Mouse (Mus musculus) kidney, postnatal 0 days (tissue): Measurements from ENCODE around the gene Kcnb1. TPM values are rescaled to one million over a fixed set of nuclear protein-coding genes. Genes with fewer than 3 reads are reported as not detected.

Experiments used
- ATAC-seq: fragments of 200-750 bp; cut with Nextera tagmentation; replicated peaks from 2 replicates; pipeline ENCODE4 v1.8.0; 2017; ENCODE audit warnings: low read depth, moderate number of reproducible peaks, moderate TSS enrichment, moderate library complexity; ENCODE audit not compliant: low FRiP score
- DNase-seq: peaks from one replicate; pipeline ENCODE4 v3.0.0-alpha.2; 2016; ENCODE audit warnings: low spot score
- H3K27ac ChIP-seq: fragments of 300-500 bp; sonication (generic); 2 replicates; pipeline ENCODE4 v1.5.1; 2014; ENCODE audit warnings: mild to moderate bottlenecking
- H3K27me3 ChIP-seq: fragments of 300-500 bp; sonication (generic); 2 replicates; pipeline ENCODE4 v1.6.1; 2014; ENCODE audit warnings: low read length, mixed read lengths; ENCODE audit not compliant: insufficient read depth
- H3K36me3 ChIP-seq: fragments of 300-500 bp; sonication (generic); 2 replicates; pipeline ENCODE4 v1.6.1; 2014; ENCODE audit warnings: low read length, mixed read lengths; ENCODE audit not compliant: insufficient read depth
- H3K4me1 ChIP-seq: fragments of 300-500 bp; sonication (generic); replicated peaks from 2 replicates; pipeline ENCODE4 v1.6.1; 2014; ENCODE audit warnings: antibody characterized with exemption, low read length, mixed read lengths; ENCODE audit not compliant: insufficient read depth
- H3K4me2 ChIP-seq: fragments of 300-500 bp; sonication (generic); 2 replicates; pipeline ENCODE4 v1.6.1; 2014; ENCODE audit warnings: mild to moderate bottlenecking, low read length, moderate library complexity, mixed read lengths
- H3K4me3 ChIP-seq: fragments of 300-500 bp; sonication (generic); replicated peaks from 2 replicates; pipeline ENCODE4 v1.5.1; 2014; ENCODE audit warnings: low read depth, low read length
- H3K9ac ChIP-seq: fragments of 300-500 bp; sonication (generic); 2 replicates; pipeline ENCODE4 v1.6.1; 2014; ENCODE audit warnings: low read depth, low read length
- H3K9me3 ChIP-seq: fragments of 300-500 bp; sonication (generic); replicated peaks from 2 replicates; pipeline ENCODE4 v1.6.1; 2016; ENCODE audit warnings: low read length, inconsistent platforms, mixed read lengths
- CTCF ChIP-seq: IDR thresholded peaks from 2 replicates; pipeline ENCODE4 v1.5.1; 2016; ENCODE audit warnings: antibody characterized with exemption, low read depth, mild to moderate bottlenecking, moderate library complexity
- WGBS: fragments of 180-500 bp; shearing (Covaris S2); extraction: QIAGEN DNeasy Blood & Tissue Kit; methylation state at CpG from one replicate; pipeline ENCODE4 v1.1.7; 2014; 5-methylcytosine and 5-hydroxymethylcytosine counted together
- polyA plus RNA-seq: library from polyadenylated mRNA; unstranded; fragments of >200 nt; fragmentation: Nextera tagmentation; extraction: Ambion mirVana; gene quantifications from 2 replicates; pipeline ENCODE4 v1.2.1, GENCODE M21; 2015

Kcnb1 gene
- polyA plus RNA-seq, 1 experiment from 2014 or later, result 1.4 TPM

- no peak overlapping the region for H3K4me3 ChIP-seq
- no peak for DNase-seq
- 87% methylated on average over 10 of the region's 10 CpGs for WGBS
- no peaks in the 10 kb centered on the region for H3K9me3 ChIP-seq
- no peaks in the 10 kb centered on the region for H3K36me3 ChIP-seq
- H3K27ac ChIP-seq, result no peak overlapping the region
- no peaks in the 10 kb centered on the region for H3K27me3 ChIP-seq
- TF ChIP-seq CTCF, result no peak
- no peaks in the 10 kb centered on the region for H3K4me1 ChIP-seq
- no peak overlapping the region for H3K4me2 ChIP-seq
- ATAC-seq, result no peak
- no peak overlapping the region for H3K9ac ChIP-seq
Observed at GRCm38 (mm10) chr2:167179301-167179700, 10.7 kb downstream of the Kcnb1 start.

GRCm38 (mm10) chr2:167177231-167177641 lies 12.7 kb downstream of the Kcnb1 start:
- H3K27me3 ChIP-seq, result no peaks in the 10 kb centered on the region
- no peaks in the 10 kb centered on the region for H3K9me3 ChIP-seq
- no peak for TF ChIP-seq CTCF
- H3K9ac ChIP-seq, result no peak overlapping the region
- no peaks in the 10 kb centered on the region for H3K36me3 ChIP-seq
- no peak overlapping the region for H3K27ac ChIP-seq
- no peaks in the 10 kb centered on the region for H3K4me1 ChIP-seq
- ATAC-seq (no peak), DNase-seq (no peak)
- no peak overlapping the region for H3K4me3 ChIP-seq
- no peak overlapping the region for H3K4me2 ChIP-seq
- WGBS, result 64% methylated on average over 10 of the region's 10 CpGs

GRCm38 (mm10) chr2:167175284-167175683 lies 14.7 kb downstream of the Kcnb1 start:
- Histone ChIP-seq H3K9ac (no peak overlapping the region), H3K27ac (no peak overlapping the region), H3K27me3 (no peaks in the 10 kb centered on the region), H3K4me1 (no peaks in the 10 kb centered on the region), H3K4me3 (no peak overlapping the region), H3K9me3 (no peaks in the 10 kb centered on the region), H3K36me3 (no peaks in the 10 kb centered on the region), H3K4me2 (no peak overlapping the region)
- TF ChIP-seq CTCF, result no peak
- ATAC-seq (no peak), DNase-seq (no peak)
- WGBS, result 90% methylated on average over 6 of the region's 6 CpGs

GRCm38 (mm10) chr2:167173051-167173875 lies 16.7 kb downstream of the Kcnb1 start:
- Histone ChIP-seq H3K4me1 (peaks cover 6% of the 10 kb centered on the region; the same call in 1 of the 2 replicates), H3K27ac (peak overlapping the region; percentile 55)
- ATAC-seq, result no peak

GRCm38 (mm10) chr2:167167515-167168212 lies 22.3 kb downstream of the Kcnb1 start:
- peak; percentile 49 for DNase-seq
- H3K27ac ChIP-seq, result no peak overlapping the region
- no peaks in the 10 kb centered on the region for H3K9me3 ChIP-seq
- WGBS, result 48% methylated on average over 11 of the region's 11 CpGs
- H3K4me1 ChIP-seq, result peaks cover 7% of the 10 kb centered on the region; the same call in 1 of the 2 replicates
- no peaks in the 10 kb centered on the region for H3K36me3 ChIP-seq
- H3K9ac ChIP-seq, result no peak overlapping the region
- no peaks in the 10 kb centered on the region for H3K27me3 ChIP-seq
- H3K4me3 ChIP-seq, result no peak overlapping the region
- ATAC-seq, result no peak
- H3K4me2 ChIP-seq, result no peak overlapping the region
- TF ChIP-seq CTCF, result no peak

More at GRCm38 (mm10) chr2:167173051-167173875, 16.7 kb downstream of the Kcnb1 start:
- H3K9me3 ChIP-seq, result no peaks in the 10 kb centered on the region
- H3K9ac ChIP-seq, result no peak overlapping the region
- no peak overlapping the region for H3K4me2 ChIP-seq
- WGBS, result 53% methylated on average over 5 of the region's 5 CpGs
- H3K4me3 ChIP-seq, result no peak overlapping the region
- no peak for TF ChIP-seq CTCF
- H3K36me3 ChIP-seq, result no peaks in the 10 kb centered on the region
- H3K27me3 ChIP-seq, result no peaks in the 10 kb centered on the region
- DNase-seq, result peak; percentile 90

- WGBS, result 72% methylated on average over 9 of the region's 9 CpGs
- Histone ChIP-seq H3K9ac (no peak overlapping the region), H3K27me3 (no peaks in the 10 kb centered on the region), H3K4me2 (no peak overlapping the region), H3K36me3 (no peaks in the 10 kb centered on the region), H3K4me1 (peaks cover 4% of the 10 kb centered on the region; the same call in 1 of the 2 replicates), H3K27ac (no peak overlapping the region), H3K9me3 (no peaks in the 10 kb centered on the region), H3K4me3 (no peak overlapping the region)
- DNase-seq (no peak), ATAC-seq (no peak)
- no peak for TF ChIP-seq CTCF
Observed at GRCm38 (mm10) chr2:167163600-167163999, 26.4 kb downstream of the Kcnb1 start.
